13 mouse cellular contexts compared by ENCODE assay signal in genomic region chr19:34726254-34726962, GRCm38 (mm10). TPM values are rescaled to one million over a fixed set of nuclear protein-coding genes. Genes with fewer than 3 reads are reported as not detected.
DNase-seq lines count a peak whose midpoint lies in the region; ATAC-seq and TF ChIP-seq lines count a peak whose summit lies in the region.
"Had no signal": no experiment of that assay in that cellular context is flagged by ENCODE, and none has a peak within 500 bp of the region (broad histone marks: within the 10 kb centered on the region; RNA-seq: fewer than 3 reads in every experiment).

No protein-coding gene starts in this region.

- 20% methylated on average over 1 of the region's 1 CpGs for WGBS in lung, embryonic 16.5 days

- TF ChIP-seq CTCF in MEL (IDR thresholded peaks at IDR 0.05 in 2 of 3, conservative IDR thresholded peaks at IDR 0.05 in 1 of 3; ENCODE audit: control insufficient read depth in 1 of 3, insufficient read depth in 1 of 3, low read depth in 2 of 3, low read length in 3 of 3, poor library complexity in 1 of 3, severe bottlenecking in 1 of 3): no peak

- no peak for TF ChIP-seq POLR2A in MEL (IDR thresholded peaks at IDR 0.05; ENCODE audit: control insufficient read depth in 1 of 2, insufficient read depth in 1 of 2, low read depth in 1 of 2, low read length in 2 of 2, poor library complexity in 1 of 2)

- H3K4me3 ChIP-seq in lung, embryonic 16.5 days (ENCODE audit: low read length): no peak overlapping the region
- no peak overlapping the region for H3K4me3 ChIP-seq in MEL (ENCODE audit: control insufficient read depth in 1 of 2, insufficient read depth in 1 of 2, low read depth in 2 of 2, low read length in 2 of 2)
- H3K4me3 ChIP-seq: limb, embryonic 12.5 days; stomach, embryonic 15.5 days had no signal

- H3K4me1 ChIP-seq in lung, embryonic 16.5 days (replicated peaks; ENCODE audit: control insufficient read depth, insufficient read depth, low read length): peaks cover 6% of the 10 kb centered on the region
- H3K4me1 ChIP-seq in MEL (ENCODE audit: control insufficient read depth in 1 of 2, insufficient read depth in 2 of 2, low read length in 2 of 2): 0 out of 4 replicates have a peak, but pooled peaks cover 0 to 4% of the 10 kb centered on the region in 2 experiments
- H3K4me1 ChIP-seq: stomach, embryonic 15.5 days had no signal

- no peaks in the 10 kb centered on the region for H3K27me3 ChIP-seq in lung, embryonic 16.5 days (ENCODE audit: control insufficient read depth, insufficient read depth, low read depth, low read length)
- H3K27me3 ChIP-seq in MEL (ENCODE audit: control insufficient read depth in 1 of 2, insufficient read depth in 2 of 2, low read length in 2 of 2): no peaks in the 10 kb centered on the region; a peak in 1 of 4 replicates
- H3K27me3 ChIP-seq in splenic B cell, adult 2 months (ENCODE audit: control insufficient read depth, insufficient read depth, low read length, poor library complexity, severe bottlenecking): no peaks in the 10 kb centered on the region
- H3K27me3 ChIP-seq: limb, embryonic 12.5 days; stomach, embryonic 15.5 days had no signal

- no peak for TF ChIP-seq EP300 in MEL (IDR thresholded peaks at IDR 0.05; ENCODE audit: low read depth in 1 of 2, low read length in 2 of 2)

- no peaks in the 10 kb centered on the region for H3K9me3 ChIP-seq in lung, embryonic 16.5 days (ENCODE audit: control insufficient read depth, low read length)
- H3K9me3 ChIP-seq in MEL (replicated peaks; ENCODE audit: insufficient read depth, low read length): no peaks in the 10 kb centered on the region
- H3K9me3 ChIP-seq: limb, embryonic 12.5 days; stomach, embryonic 15.5 days had no signal

- no peak overlapping the region for H3K4me2 ChIP-seq in lung, embryonic 16.5 days (ENCODE audit: low read depth, low read length)
- H3K4me2 ChIP-seq: limb, embryonic 12.5 days; stomach, embryonic 15.5 days had no signal

- H3K9ac ChIP-seq in lung, embryonic 16.5 days (ENCODE audit: low read length): no peak overlapping the region
- H3K9ac ChIP-seq in MEL (ENCODE audit: control insufficient read depth, low read depth, low read length, poor library complexity, severe bottlenecking): no peak overlapping the region
- H3K9ac ChIP-seq: limb, embryonic 12.5 days; stomach, embryonic 15.5 days had no signal

- H3K27ac ChIP-seq in lung, embryonic 16.5 days (ENCODE audit: low read length): 0 out of 2 replicates have a peak overlapping the region, but pooled peaks have one; percentile 29
- no peak overlapping the region for H3K27ac ChIP-seq in MEL (ENCODE audit: control insufficient read depth, low read depth, low read length)
- H3K27ac ChIP-seq: limb, embryonic 12.5 days; stomach, embryonic 15.5 days had no signal

- ATAC-seq in lung, embryonic 16.5 days (ENCODE audit: low read depth): peak; percentile 93
- peak; percentile 48 for ATAC-seq in inflammation-experienced regulatory T-cells, adult 6 months

- no peaks in the 10 kb centered on the region for H3K36me3 ChIP-seq in lung, embryonic 16.5 days (ENCODE audit: control insufficient read depth, insufficient read depth, low read length)
- H3K36me3 ChIP-seq in MEL (ENCODE audit: control insufficient read depth in 1 of 2, insufficient read depth in 2 of 2, low read length in 2 of 2): no peaks in the 10 kb centered on the region
- no peaks in the 10 kb centered on the region for H3K36me3 ChIP-seq in splenic B cell, adult 2 months (ENCODE audit: control insufficient read depth, insufficient read depth, low read length, poor library complexity, severe bottlenecking)
- H3K36me3 ChIP-seq: limb, embryonic 12.5 days; stomach, embryonic 15.5 days had no signal

- TF ChIP-seq RAD21 in MEL (IDR thresholded peaks at IDR 0.05; ENCODE audit: low read depth, low read length): no peak

- no peak for DNase-seq in lung, postnatal 14 days
- no peak for DNase-seq in MEL (ENCODE audit: low read depth, low spot score)
- DNase-seq in splenic B cell, adult 2 months (ENCODE audit: low read depth, low spot score): peak; percentile 62
- no peak for DNase-seq in cerebellum, postnatal 25 days
- no peak for DNase-seq in ovary, postnatal 14 days (ENCODE audit: low spot score)
- DNase-seq: cerebellum, adult 2 months; heart, postnatal 4 days; kidney, adult 9 months; right cerebral cortex, postnatal 14 days had no signal

- H3K79me2 ChIP-seq in MEL (ENCODE audit: control insufficient read depth, insufficient read depth, low read length, poor library complexity): no peaks in the 10 kb centered on the region

TF ChIP-seq in MEL, 35 proteins besides CTCF, POLR2A, EP300 and RAD21:
- TF ChIP-seq USF1 (IDR thresholded peaks at IDR 0.05; ENCODE audit: low read depth, low read length) (0 out of 2 replicates have a peak, but pooled peaks have one; percentile 14), MAX (IDR thresholded peaks at IDR 0.05; ENCODE audit: low read length) (no peak)
TF ChIP-seq in MEL: peak in this region for 1.

RNA-seq across cellular contexts. Expression of gene Slc16a12, which starts 20.7 kb away (rescaled TPM):
- 15.7 and 16.0 TPM in 2 replicates for polyA plus RNA-seq in lung, embryonic 16.5 days (2015; fragmentation: Nextera tagmentation; extraction: Ambion mirVana)
- total RNA-seq in MEL (2012; rRNA removed): not detected in 2 replicates
- under 1 TPM in 1 of 2 experiments, not detected in 1; 0.06 TPM for polyA plus RNA-seq in MEL (2012; ENCODE audit: insufficient read depth in 1 of 2, insufficient read length in 2 of 2, low read depth in 1 of 2, low replicate concordance in 2 of 2, missing spikeins in 1 of 2)
- under 1 TPM in 1 of 3 experiments, not detected in 2; 0.18 TPM for polyA plus RNA-seq in inflammation-experienced regulatory T-cells, adult 6 months (2017; shearing (Covaris generic))

Comparison
In these comparisons a context has a peak if more than half of its experiments do, and no peak if none do; other contexts are left out.
1. RNA of gene Slc16a12, which starts 20.7 kb away (polyA plus RNA-seq): 15.7 to 16.0 TPM in lung, embryonic 16.5 days; 0.06 TPM in MEL and 0.18 TPM in inflammation-experienced regulatory T-cells, adult 6 months; every median in the first group is over 10 times any median in the second.